Mouse (Mus musculus): ENCODE data around the gene Gm13124. TPM values are rescaled to one million over a fixed set of nuclear protein-coding genes. Genes with fewer than 3 reads are reported as not detected.
"Not testable (repeated sequence)": the region's sequence is repeated elsewhere in the genome, so short reads cannot be mapped to it uniquely, and the experiment has no call there.

The Gm13124 gene
- not detected for total RNA-seq (2021)
- long read RNA-seq, experiment 1: 0 reads
- long read RNA-seq, experiment 2: 0 reads

DNA sequence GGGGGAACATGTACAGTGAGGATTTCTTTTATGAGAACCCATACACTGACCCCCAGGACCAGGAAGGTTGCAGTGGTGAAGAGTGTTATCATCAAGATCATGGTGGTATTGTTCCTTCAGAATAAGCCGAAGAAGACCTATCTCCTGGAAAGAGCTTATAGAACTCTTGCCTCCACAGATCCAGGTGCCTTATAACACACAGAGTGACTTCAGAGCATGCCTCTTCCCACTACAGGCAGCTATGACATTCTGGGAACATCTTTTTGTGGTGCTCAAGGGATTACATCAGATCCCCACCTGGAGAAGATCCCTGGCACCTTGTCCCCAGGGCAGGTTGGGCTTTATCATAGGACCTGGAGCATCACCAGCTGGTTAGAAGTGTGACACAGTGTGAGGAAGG, at the start of gene Gm13124:
Gene Gm13124, minus strand, starts transcription at position 101 of the 400 bp plus-strand sequence.
- no peak for DNase-seq (ENCODE audit: low spot score in 2 of 2)

DNA sequence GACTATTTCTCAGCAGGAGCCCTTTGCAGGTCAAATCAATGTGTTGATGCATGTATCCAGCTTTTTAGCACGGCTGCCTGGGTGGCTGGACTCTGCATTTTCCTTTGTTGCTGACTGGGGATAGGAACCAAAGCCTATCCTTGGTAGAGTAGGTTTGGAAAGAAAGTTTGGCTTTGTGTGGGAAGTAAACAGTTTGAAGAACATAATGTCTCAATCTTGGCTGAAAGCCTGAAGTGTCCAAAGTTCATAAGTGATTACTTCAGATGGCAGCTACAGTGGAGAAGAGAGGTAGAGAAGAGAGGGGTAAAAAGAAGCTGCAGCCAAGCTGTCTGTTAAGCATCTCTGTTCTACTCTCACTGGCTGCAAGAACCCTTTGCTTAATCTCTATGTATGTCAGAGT, 49.7 kb upstream of the Gm13124 start:
- DNase-seq (ENCODE audit: low spot score in 2 of 2): no peak

DNA sequence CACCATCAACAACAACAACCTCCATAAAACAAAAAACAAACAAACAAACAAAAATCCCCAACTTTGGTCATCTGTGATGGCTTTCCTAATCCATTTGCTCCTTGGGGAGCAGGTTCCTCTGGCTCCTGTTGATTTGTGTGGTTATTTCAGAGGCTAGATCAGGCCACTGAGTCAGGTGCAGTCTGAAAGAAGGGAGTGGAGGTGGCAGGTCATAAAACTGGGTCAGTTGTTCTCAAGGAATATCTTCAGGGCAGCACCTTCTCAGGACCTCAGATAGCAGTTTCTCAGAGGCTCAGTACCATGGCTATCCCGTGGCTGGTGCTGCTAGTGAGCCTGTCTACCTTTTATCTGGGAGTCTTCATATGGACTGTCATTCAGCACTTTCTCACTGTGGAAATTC, 48.5 kb upstream of the Gm13124 start, which contains the start of gene Aadacl4:
Gene Aadacl4, plus strand, starts transcription at position 301 of the 400 bp plus-strand sequence.
- no peak for DNase-seq (ENCODE audit: low spot score in 2 of 2)

DNA sequence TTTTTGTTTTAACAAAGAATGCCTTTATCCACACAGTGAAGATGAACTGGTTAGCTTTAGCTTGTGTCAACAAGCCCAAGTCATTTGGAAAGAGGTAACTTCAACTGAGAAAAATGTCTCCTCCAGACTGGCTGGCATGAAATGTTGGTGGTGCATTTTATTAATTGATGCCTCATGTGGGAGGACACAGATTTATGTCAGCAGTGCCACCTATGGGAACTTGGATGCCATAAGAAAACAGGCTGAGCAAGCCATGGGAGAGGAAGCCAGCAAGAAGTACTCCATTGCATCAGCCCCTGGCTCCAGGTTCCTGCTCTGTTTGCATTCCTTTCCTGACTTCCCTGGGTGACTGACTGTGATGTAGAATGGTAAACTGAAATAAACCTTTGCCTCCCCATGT, 27.9 kb upstream of the Gm13124 start:
- DNase-seq (ENCODE audit: low spot score in 2 of 2): no peak

DNA sequence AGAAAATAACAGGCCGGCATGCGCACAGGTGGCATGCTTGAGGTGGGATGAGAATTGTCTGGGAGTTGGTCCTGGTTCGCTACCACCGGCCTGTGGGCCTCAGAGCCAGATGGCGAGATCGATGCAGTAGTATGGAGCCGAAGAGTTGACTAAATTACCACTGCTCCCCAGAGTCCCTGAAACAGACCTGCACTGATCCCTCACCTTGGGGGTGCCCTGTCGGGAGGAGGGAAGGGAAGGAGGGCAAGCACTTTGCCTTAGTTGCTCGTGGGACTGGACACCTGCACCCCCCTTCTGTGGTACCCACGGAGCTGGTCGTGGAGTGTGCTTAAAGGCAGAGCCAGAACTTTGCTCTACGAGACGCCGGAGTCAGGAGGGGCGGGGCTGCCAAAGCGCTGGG, 21.3 kb upstream of the Gm13124 start:
- not testable (repeated sequence) for DNase-seq (ENCODE audit: low spot score in 2 of 2)

DNA sequence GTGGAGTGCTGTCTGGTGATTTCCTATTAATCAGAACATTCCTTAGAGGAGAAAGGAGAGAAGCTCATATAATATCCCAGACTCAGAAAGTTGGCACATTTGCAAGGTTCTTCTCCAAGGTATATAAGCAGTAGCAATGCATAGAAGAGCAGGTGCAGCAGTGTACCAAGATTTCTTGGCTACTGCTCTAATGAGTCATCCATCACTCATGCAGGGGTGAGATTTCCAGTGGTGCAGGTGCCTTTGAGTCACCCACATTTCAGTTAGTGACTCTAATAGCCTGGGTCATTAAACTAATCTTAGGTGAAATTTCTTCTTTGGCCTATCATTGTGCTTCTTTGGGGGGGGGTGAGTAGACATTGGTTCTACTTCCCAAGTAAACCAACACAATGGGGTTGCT, 2.8 kb upstream of the Gm13124 start:
- DNase-seq (ENCODE audit: low spot score in 2 of 2): no peak

DNA sequence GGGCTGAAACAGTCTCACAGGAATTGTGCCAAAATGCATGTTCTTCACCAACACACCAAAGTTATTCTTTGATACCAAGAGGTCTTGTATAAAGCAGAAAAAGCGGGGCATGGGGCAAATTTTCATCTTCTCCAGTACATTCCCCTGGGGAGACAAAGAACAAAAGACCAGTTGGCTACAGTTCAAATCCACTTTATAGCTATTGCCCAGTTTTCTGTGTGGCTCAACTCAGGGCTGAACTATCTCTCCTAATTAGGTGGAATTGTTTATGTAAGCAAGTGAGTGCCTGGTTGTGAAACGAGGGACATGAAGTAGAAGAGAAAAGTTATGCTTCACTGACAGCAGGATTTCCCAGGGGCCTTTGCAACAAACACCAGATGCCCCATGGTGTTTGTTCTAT, 3.7 kb downstream of the Gm13124 start:
- no peak for DNase-seq (ENCODE audit: low spot score in 2 of 2)

DNA sequence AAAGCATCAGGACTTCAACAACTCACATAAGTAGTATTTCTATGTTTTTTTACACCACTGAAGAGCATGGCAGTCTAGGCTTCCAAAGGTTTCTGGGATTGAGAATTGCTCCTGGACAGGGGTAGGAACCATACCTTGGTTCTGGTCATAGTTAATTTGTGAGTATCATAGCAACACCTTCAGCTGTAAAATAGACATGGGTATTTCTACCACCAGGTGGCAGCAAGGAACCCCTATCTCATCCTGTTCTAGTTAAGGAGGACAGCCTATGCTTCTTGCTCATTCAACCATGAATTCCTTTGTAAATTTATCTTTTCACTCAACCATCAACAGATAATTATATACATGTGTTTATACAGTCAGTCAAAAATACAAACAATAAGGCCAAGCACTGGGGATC, 5.1 kb downstream of the Gm13124 start:
- DNase-seq (ENCODE audit: low spot score in 2 of 2): no peak

DNA sequence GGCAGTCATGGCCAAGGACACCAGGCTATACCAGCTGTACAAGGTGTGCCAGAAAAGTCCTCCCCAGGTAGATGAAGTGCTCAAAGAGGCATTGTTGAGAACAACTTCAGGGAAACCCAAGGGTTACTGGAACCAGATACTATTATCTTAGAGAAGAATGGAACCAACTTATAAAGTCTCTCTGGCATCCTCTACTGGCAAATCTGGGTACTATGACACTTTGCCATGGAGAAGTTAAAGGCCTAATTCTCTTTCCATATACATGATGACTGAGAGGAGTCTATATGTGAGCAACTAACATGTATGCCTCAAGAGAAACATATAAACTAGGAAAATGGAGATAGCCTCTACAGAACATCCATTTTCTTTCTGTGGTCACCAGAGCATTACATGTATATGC, 13.8 kb downstream of the Gm13124 start:
- no peak for DNase-seq (ENCODE audit: low spot score in 2 of 2)

DNA sequence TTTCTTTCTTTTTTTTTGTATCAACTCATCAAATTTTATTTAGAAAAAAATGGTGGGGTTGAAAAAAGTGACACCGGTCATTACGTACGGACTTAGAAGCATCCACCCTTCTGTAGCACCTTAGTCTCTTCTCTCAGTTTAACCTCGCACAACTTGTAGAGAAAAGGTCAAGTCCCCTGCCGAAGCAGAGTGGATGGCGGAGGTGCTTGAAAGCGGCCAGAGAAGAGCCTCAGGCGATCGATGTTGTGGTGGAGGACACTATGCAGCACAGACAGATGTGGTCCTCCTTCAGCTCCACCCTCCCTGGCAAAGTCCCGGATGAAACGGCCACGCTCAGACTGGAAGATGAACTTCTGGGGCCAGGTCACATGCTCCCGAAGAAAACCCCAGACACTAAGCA, 19.6 kb downstream of the Gm13124 start:
- DNase-seq (ENCODE audit: low spot score in 2 of 2): not testable (repeated sequence)

DNA sequence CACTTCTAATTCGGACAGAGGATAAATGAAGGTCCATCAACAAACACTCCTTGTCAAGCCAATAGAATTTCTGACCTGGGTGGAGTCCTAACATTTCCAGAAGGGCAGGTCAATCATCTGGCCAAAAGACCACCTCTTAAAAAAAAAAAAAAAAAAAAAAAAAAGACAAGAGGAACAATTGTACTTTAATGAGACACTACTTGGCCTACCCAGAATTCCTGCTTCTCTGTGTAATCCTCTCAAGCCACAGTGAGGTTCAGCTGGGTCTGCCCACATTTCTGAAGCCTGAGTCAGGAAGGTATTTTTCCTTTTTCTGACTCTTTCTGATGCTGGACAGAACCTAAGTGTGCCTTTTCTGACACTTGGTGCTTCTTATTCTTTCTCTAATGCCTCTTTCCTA, 20.2 kb downstream of the Gm13124 start:
- DNase-seq (ENCODE audit: low spot score in 2 of 2): no peak

DNA sequence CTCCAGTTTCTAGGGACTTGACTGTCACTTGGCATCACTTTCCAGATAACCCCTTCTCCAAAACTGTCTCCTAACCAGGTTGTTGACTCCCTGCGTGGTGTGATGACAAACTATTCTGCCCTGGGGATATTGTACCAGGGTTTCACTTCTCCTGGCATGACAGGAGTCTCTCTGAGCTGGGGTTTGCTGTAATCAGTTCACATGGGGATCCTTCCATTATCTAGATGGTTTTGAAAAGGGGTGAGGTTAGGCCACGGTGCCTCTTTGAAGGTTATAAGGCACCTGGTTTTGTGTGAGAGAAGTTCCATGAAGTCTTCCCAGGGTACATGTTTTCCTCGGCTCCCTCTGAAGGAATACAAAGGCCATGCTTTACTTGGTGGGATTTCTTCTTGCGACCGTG, 45.4 kb downstream of the Gm13124 start, which contains the start of gene 9430007A20Rik:
Gene 9430007A20Rik, plus strand, starts transcription at position 301 of the 400 bp plus-strand sequence.
- no peak for DNase-seq (ENCODE audit: low spot score in 2 of 2)

DNA sequence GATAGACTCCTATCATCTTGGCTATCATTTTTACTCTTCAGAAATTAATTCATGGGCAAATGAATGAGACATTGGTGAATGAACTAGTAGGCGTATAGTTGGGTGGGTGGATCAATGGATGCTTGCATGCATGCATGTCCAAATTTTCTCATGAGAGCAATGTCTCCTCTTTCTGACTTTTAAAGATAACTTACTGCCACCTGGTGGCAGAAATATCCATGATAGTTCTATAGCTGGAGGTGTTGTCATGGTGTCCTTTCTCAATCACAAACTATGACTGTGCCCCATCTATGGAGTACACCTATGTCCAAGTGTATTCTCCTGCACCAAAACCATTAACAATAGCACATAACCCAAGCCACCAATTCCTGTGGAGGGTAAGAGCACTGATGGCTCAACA, 58.4 kb downstream of the Gm13124 start:
- DNase-seq (ENCODE audit: low spot score in 2 of 2): no peak

Other genes with a start within 250 kb of the Gm13124 start
- gene Gm13128, start 234.9 kb downstream of the Gm13124 start, total RNA-seq (2021): not detected
- not detected for gene Gm13119, start 207.2 kb downstream of the Gm13124 start, total RNA-seq (2021)
- gene Pramef20, start 187.2 kb downstream of the Gm13124 start, total RNA-seq (2021): not detected
- gene Pramef12, start 156.7 kb downstream of the Gm13124 start, total RNA-seq (2021): under 1 TPM in 1 of 2 experiments, not detected in 1; 0.34 TPM
- not detected for gene 1700012P22Rik, start 126.4 kb downstream of the Gm13124 start, total RNA-seq (2021)
- not detected for gene Gm9944, start 111.8 kb downstream of the Gm13124 start, total RNA-seq (2021)
- gene Aadacl3, start 101.4 kb downstream of the Gm13124 start, total RNA-seq (2021): not detected
- not detected for gene 9430007A20Rik, start 45.3 kb downstream of the Gm13124 start, total RNA-seq (2021)
- not detected for gene Aadacl4, start 48.6 kb upstream of the Gm13124 start, total RNA-seq (2021)
- gene Gm436, start 121.2 kb upstream of the Gm13124 start, total RNA-seq (2021): not detected
- under 1 TPM in 1 of 2 experiments, not detected in 1; 0.42 TPM for gene Gm13178, start 156.3 kb upstream of the Gm13124 start, total RNA-seq (2021)
- gene Gm438, start 221.4 kb upstream of the Gm13124 start, total RNA-seq (2021): not detected

All from adrenal gland, postnatal 4 days (tissue).